Mouse (Mus musculus): ENCODE data around the gene Olfr935.

Gene Olfr935

DNA sequence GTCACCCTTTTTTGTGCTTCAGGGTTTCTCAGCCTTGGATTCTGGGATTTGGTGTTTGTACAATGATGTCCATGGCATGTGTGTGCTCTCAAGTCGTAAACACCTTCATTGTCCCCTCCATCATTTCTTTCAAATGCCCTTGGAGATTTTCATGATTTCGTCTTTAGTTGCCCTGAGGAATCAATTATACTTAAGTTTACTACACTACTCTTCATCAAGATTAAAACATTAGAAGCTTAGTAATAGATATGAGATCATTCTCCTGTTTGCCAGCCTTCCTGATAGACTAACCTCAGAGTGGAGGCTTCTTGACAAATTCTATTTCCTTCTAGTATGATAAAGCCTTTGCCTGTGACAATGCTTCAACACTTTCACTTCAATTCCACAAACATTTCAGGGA is at the start of gene Olfr935:
Gene Olfr935, minus strand, starts transcription at position 101 of the 400 bp plus-strand sequence.
- DNase-seq: no peak

DNA sequence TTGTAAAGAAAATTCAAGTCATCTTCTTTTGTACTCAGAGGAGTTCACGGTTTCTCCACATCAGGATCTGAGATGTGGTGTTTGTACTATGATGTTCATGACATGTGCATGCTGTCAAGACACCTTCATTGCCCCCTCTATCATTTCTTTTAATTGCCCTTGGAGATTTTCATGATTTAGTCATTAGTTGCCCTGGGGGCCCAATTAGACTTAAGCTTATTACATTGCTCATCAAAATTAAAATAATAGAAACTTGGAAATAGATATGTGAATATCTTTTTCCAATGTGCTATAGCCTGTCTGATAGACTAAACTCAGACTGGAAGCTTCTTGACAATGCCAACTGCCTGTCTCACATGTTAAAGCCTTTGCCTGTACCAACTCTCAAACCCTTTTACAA is 23.8 kb upstream of the Olfr935 start, which contains the start of gene Olfr146:
Gene Olfr146, minus strand, starts transcription at position 101 of the 400 bp plus-strand sequence.
- no peak for DNase-seq

DNA sequence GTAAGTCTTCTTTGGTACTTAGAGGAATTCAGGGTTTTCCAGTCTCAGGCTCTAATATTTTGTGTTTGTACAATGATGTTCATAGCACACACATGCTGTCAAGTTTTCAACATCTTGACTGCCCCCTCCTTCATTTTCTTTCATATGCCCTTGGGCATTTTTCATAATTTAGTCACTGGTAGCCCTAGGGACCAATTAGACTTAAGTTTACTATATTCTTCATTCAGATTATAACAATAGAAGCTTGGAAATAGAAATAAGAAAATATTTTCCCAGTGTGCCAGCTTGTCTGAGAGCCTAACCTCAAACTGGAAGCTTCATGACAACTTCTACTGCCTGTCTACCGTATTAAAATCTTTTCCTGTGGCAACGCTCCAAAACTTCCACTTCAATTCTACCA is 11.3 kb downstream of the Olfr935 start, which contains the start of gene Olfr934:
Gene Olfr934, minus strand, starts transcription at position 101 of the 400 bp plus-strand sequence.
- DNase-seq: no peak

DNA sequence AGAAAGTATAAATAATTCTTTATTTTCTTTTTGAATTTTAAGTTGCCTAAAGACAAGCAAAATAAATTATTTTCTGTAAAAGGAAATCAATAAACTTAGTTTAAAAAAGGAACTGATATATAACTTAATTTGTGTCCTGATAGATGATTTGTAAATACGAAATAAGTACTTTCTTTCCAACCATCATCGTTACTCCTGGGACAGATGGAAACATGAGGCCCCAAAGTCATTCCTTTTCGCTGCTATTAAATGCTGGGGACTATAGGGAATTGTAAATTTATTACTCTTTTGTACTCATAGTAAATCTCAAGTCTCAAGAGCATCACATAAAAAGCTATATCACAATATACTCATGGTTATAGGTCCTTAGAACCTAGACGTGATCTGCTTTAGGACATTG is 27.5 kb downstream of the Olfr935 start, which contains the start of gene Olfr933:
Gene Olfr933, plus strand, starts transcription at position 301 of the 400 bp plus-strand sequence.
- no peak for DNase-seq

DNA sequence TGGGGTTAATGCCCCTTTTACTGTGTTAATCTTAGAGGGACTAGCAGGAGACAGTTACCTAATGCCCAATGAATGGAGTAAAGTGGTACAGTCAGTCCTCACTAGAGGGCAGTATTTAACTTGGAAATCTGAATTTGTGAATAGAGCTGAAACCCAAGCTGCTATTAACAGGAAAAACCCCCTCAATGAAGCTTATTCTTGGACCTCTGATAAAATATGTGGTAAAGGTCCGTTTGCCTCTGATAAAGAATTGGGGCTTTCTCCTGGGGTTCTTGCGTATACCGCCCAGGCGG is 45.4 kb downstream of the Olfr935 start:
- DNase-seq: no peak

DNA sequence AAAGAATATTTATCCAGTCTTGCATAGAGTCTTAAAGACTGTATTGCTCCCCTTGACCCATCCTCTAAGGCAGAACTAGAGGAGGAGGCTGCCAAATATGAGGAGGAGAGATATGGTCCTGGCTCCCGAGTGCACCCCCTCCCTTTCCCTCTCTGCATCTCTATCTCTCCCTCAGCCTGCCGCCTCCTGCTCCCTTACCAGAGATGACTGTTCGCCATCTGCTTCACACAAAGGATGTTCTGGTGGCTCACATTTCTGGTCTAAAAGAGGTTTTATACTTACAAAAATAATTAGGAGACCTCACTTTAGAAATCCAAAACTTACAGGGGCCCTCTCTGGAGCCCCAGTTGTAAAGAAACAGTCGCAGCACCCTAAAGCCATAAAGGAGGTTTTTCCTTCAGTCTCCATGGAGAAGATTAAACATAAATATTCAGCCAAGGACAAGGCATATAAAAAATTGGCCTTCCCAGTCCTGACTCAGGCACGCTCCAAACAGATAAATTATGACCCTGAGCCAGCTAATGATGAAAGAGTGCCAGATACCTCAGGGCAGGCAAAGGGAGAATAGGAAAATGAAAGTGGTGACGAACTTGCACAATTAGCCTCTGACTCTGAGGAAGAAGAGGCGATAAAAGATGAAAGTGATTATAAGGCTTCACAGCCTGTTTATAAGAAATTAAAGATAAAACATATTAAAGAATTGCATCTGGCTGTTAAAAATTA is 45.9 kb downstream of the Olfr935 start:
- DNase-seq: no peak

Data from kidney, adult 18-20 months (tissue).